Mouse (Mus musculus): ENCODE measurements around the gene Iqce. TPM values are rescaled to one million over a fixed set of nuclear protein-coding genes. Genes with fewer than 3 reads are reported as not detected.

The Iqce gene
- polyA plus RNA-seq, 1 experiment: 12.5 TPM

- H3K4me1 ChIP-seq (ENCODE audit: control insufficient read depth, insufficient read depth, insufficient read length): peaks cover 15% of the 10 kb centered on the region
- 50% methylated on average over 12 of the region's 12 CpGs for WGBS
- no peaks in the 10 kb centered on the region for H3K36me3 ChIP-seq (ENCODE audit: control insufficient read depth, insufficient read depth, low read length)
- H3K27ac ChIP-seq (ENCODE audit: insufficient read depth, low read length): no peak overlapping the region
- DNase-seq (ENCODE audit: low read depth in 1 of 2, low spot score in 2 of 2): no peak
- no peak overlapping the region for H3K4me3 ChIP-seq (ENCODE audit: extremely low read depth, insufficient read depth, insufficient read length)
- H3K27me3 ChIP-seq (ENCODE audit: control insufficient read depth, insufficient read depth, low read length): no peaks in the 10 kb centered on the region
- TF ChIP-seq CTCF (IDR thresholded peaks at IDR 0.05; ENCODE audit: extremely low read depth, insufficient read depth, insufficient read length, insufficient replicate concordance) (no peak), POLR2A (IDR thresholded peaks at IDR 0.05; ENCODE audit: low read depth, low read length) (no peak)
Measured at GRCm38 (mm10) chr5:140739813-140740212, 37.6 kb upstream of the Iqce start.

DNA sequence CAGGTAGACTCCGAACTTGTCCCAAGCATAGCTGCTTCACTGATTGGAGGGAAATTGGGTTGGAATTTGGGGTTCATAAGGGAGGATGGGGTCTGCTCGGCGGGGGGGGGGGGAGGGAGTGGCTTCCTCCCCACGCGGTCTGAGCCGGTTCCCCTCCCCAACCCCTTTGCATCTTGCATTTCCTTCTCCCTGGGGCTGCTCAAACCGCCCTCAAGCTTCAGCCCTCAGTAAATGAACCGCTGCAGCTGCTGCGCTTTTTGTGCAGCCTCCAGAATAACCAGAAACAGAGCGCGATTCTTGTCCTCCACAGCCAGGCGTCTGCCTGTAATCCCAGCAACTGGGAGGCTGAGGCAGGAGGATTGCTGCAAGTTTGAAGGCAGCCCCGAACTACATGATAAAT lies 34.0 kb upstream of the Iqce start:
- 8% methylated on average over 13 of the region's 13 CpGs for WGBS
- peak in 1 of 2 experiments; percentile 31 for DNase-seq (ENCODE audit: low read depth in 1 of 2, low spot score in 2 of 2)
- Histone ChIP-seq H3K4me3 (ENCODE audit: extremely low read depth, insufficient read depth, insufficient read length) (peak overlapping the region; percentile 56), H3K27me3 (ENCODE audit: control insufficient read depth, insufficient read depth, low read length) (no peaks in the 10 kb centered on the region), H3K4me1 (ENCODE audit: control insufficient read depth, insufficient read depth, insufficient read length) (peaks cover 32% of the 10 kb centered on the region), H3K27ac (ENCODE audit: insufficient read depth, low read length) (peak overlapping the region; percentile 53; the same call in 1 of the 2 replicates), H3K36me3 (ENCODE audit: control insufficient read depth, insufficient read depth, low read length) (no peaks in the 10 kb centered on the region)
- no peak for TF ChIP-seq CTCF (IDR thresholded peaks at IDR 0.05; ENCODE audit: extremely low read depth, insufficient read depth, insufficient read length, insufficient replicate concordance)
- TF ChIP-seq POLR2A (IDR thresholded peaks at IDR 0.05; ENCODE audit: low read depth, low read length): no peak

DNA sequence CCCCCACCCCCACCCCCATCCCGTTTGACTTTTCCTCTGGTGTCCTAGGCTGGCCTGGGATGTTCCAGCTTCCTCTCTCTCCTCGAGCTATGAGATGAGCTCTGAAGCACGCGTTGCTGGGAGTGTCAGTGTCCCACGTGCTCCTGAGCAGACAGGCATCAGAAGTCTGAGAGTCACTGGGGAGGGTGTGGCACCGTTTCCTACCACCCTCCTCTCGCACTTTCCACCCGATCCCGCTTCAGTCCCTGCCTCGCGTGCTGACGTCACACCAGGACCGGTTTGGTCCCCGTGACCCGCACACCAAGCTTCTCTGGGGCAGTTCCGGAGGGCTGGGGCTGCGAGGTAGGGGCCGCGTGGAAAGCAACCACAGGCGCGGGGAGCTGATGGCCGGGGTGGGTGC lies 33.1 kb upstream of the Iqce start:
- H3K36me3 ChIP-seq (ENCODE audit: control insufficient read depth, insufficient read depth, low read length): no peaks in the 10 kb centered on the region
- peaks cover 37% of the 10 kb centered on the region for H3K4me1 ChIP-seq (ENCODE audit: control insufficient read depth, insufficient read depth, insufficient read length)
- H3K27me3 ChIP-seq (ENCODE audit: control insufficient read depth, insufficient read depth, low read length): no peaks in the 10 kb centered on the region
- peak overlapping the region; percentile 53; the same call in 1 of the 2 replicates for H3K27ac ChIP-seq (ENCODE audit: insufficient read depth, low read length)
- TF ChIP-seq CTCF (IDR thresholded peaks at IDR 0.05; ENCODE audit: extremely low read depth, insufficient read depth, insufficient read length, insufficient replicate concordance): no peak
- TF ChIP-seq POLR2A (IDR thresholded peaks at IDR 0.05; ENCODE audit: low read depth, low read length): no peak
- H3K4me3 ChIP-seq (ENCODE audit: extremely low read depth, insufficient read depth, insufficient read length): peak overlapping the region; percentile 56
- peak; percentile 35 to 61 for DNase-seq (ENCODE audit: low read depth in 1 of 2, low spot score in 2 of 2)
- 3% methylated on average over 22 of the region's 22 CpGs for WGBS

DNA sequence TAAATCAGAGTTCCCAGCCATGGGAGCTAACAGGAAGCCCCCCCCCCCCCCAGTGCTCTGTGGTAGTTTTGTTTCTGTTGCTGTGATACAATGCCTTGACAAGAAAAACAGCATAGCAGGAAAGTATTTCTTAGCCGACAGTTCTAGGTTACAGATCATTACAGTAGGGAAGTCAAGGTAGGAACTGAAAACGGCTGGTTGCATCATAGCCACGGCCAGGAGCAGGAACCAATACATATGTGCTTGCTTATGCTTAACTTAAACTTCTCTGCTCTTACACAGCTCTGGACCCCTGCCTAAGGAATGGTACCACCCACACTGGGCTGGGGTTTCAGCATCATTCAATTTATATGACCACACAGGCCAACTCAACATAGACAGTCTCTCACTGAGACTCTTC lies 31.2 kb upstream of the Iqce start:
- peak; percentile 19 to 77 for DNase-seq (ENCODE audit: low read depth in 1 of 2, low spot score in 2 of 2)
- no peak for TF ChIP-seq CTCF (IDR thresholded peaks at IDR 0.05; ENCODE audit: extremely low read depth, insufficient read depth, insufficient read length, insufficient replicate concordance)
- TF ChIP-seq POLR2A (IDR thresholded peaks at IDR 0.05; ENCODE audit: low read depth, low read length): no peak
- Histone ChIP-seq H3K4me1 (ENCODE audit: control insufficient read depth, insufficient read depth, insufficient read length) (peaks cover 37% of the 10 kb centered on the region), H3K27ac (ENCODE audit: insufficient read depth, low read length) (peak overlapping the region; percentile 88), H3K27me3 (ENCODE audit: control insufficient read depth, insufficient read depth, low read length) (no peaks in the 10 kb centered on the region), H3K4me3 (ENCODE audit: extremely low read depth, insufficient read depth, insufficient read length) (no peak overlapping the region), H3K36me3 (ENCODE audit: control insufficient read depth, insufficient read depth, low read length) (no peaks in the 10 kb centered on the region)
- 5% methylated on average over 3 of the region's 3 CpGs for WGBS

GRCm38 (mm10) chr5:140732195-140732594 lies 30.0 kb upstream of the Iqce start:
- 72% methylated on average over 4 of the region's 4 CpGs for WGBS
- peaks cover 37% of the 10 kb centered on the region for H3K4me1 ChIP-seq (ENCODE audit: control insufficient read depth, insufficient read depth, insufficient read length)
- no peaks in the 10 kb centered on the region for H3K27me3 ChIP-seq (ENCODE audit: control insufficient read depth, insufficient read depth, low read length)
- no peaks in the 10 kb centered on the region for H3K36me3 ChIP-seq (ENCODE audit: control insufficient read depth, insufficient read depth, low read length)
- TF ChIP-seq POLR2A (IDR thresholded peaks at IDR 0.05; ENCODE audit: low read depth, low read length) (no peak), CTCF (IDR thresholded peaks at IDR 0.05; ENCODE audit: extremely low read depth, insufficient read depth, insufficient read length, insufficient replicate concordance) (no peak)
- peak in 1 of 2 experiments; percentile 25 for DNase-seq (ENCODE audit: low read depth in 1 of 2, low spot score in 2 of 2)
- H3K4me3 ChIP-seq (ENCODE audit: extremely low read depth, insufficient read depth, insufficient read length): no peak overlapping the region
- H3K27ac ChIP-seq (ENCODE audit: insufficient read depth, low read length): peak overlapping the region; percentile 67; the same call in 1 of the 2 replicates

DNA sequence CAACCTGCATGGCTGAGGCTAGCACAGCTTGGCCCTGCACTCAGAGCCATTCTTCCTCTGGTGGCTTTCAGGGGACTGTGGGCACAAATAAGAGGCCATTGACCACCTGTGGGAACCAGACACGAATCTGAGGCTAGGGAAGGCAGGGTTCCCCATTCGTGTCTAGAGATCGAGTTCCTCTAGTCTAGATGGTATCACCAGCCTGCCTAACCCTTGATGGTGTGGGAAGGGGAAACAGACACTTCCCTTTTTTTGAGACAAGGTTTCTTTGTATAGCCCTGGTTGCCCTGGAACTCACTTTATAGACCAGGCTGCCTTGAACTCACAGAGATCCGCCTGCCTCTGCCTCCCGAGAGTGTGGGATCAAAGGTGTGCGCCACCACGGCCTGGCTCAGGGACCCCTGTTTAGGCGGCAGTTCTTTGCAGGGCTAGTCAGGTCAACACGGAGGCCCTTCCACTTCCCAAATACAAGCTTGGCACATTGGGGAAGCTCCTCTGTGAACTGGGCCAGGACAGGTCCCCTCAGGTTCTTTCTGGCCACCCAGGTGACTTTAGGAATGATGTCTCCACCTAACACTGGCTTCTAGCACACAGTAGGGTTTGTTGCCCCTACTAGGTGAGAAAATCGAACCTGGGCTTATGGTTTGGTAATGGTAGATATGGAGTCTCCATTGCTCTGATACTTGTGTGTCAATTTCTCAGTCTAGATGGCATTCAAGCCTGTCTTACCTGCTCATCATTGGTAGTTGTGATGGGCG lies 29.0 kb upstream of the Iqce start:
- peak; percentile 31 to 52 for DNase-seq (ENCODE audit: low read depth in 1 of 2, low spot score in 2 of 2)
- H3K27ac ChIP-seq (ENCODE audit: insufficient read depth, low read length): peak overlapping the region; percentile 63
- WGBS: 50% methylated on average over 11 of the region's 11 CpGs
- peaks cover 29% of the 10 kb centered on the region for H3K4me1 ChIP-seq (ENCODE audit: control insufficient read depth, insufficient read depth, insufficient read length)
- no peak for TF ChIP-seq POLR2A (IDR thresholded peaks at IDR 0.05; ENCODE audit: low read depth, low read length)
- TF ChIP-seq CTCF (IDR thresholded peaks at IDR 0.05; ENCODE audit: extremely low read depth, insufficient read depth, insufficient read length, insufficient replicate concordance): no peak
- H3K27me3 ChIP-seq (ENCODE audit: control insufficient read depth, insufficient read depth, low read length): no peaks in the 10 kb centered on the region
- H3K36me3 ChIP-seq (ENCODE audit: control insufficient read depth, insufficient read depth, low read length): no peaks in the 10 kb centered on the region
- no peak overlapping the region for H3K4me3 ChIP-seq (ENCODE audit: extremely low read depth, insufficient read depth, insufficient read length)
